Mouse (Mus musculus) liver, embryonic 12.5 days (tissue): ENCODE data around the gene Foxf1. TPM values are rescaled to one million over a fixed set of nuclear protein-coding genes. Genes with fewer than 3 reads are reported as not detected.
A peak's percentile ranks its signal among the peaks of the same experiment; 100 is the strongest.

Experiments used
- ATAC-seq: fragments of 200-750 bp; cut with Nextera tagmentation; 2 replicates; pipeline ENCODE4 v1.8.0; 2017; ENCODE audit warnings: moderate number of reproducible peaks, mild to moderate bottlenecking, moderate library complexity
- H3K27ac ChIP-seq: fragments of 300-500 bp; sonication (generic); 2 replicates; pipeline ENCODE4 v1.5.1; 2016; ENCODE audit warnings: mild to moderate bottlenecking
- H3K27me3 ChIP-seq: fragments of 300-500 bp; sonication (generic); replicated peaks from 2 replicates; pipeline ENCODE4 v1.6.1; 2016; ENCODE audit warnings: mild to moderate bottlenecking, moderate library complexity
- H3K36me3 ChIP-seq: fragments of 300-500 bp; sonication (generic); 2 replicates; pipeline ENCODE4 v1.6.1; 2016; ENCODE audit warnings: mild to moderate bottlenecking, moderate library complexity
- H3K4me1 ChIP-seq: fragments of 300-500 bp; sonication (generic); 2 replicates; pipeline ENCODE4 v1.6.1; 2016
- H3K4me2 ChIP-seq: fragments of 300-500 bp; sonication (generic); 2 replicates; pipeline ENCODE4 v1.6.1; 2016; ENCODE audit warnings: mild to moderate bottlenecking, moderate library complexity
- H3K4me3 ChIP-seq: fragments of 300-500 bp; sonication (generic); 2 replicates; pipeline ENCODE4 v1.5.1; 2016; ENCODE audit warnings: mild to moderate bottlenecking, moderate library complexity
- H3K9ac ChIP-seq: fragments of 300-500 bp; sonication (generic); 2 replicates; pipeline ENCODE4 v1.6.1; 2016; ENCODE audit warnings: mild to moderate bottlenecking, moderate library complexity
- H3K9me3 ChIP-seq: fragments of 300-500 bp; sonication (generic); replicated peaks from 2 replicates; pipeline ENCODE4 v1.6.1; 2016; ENCODE audit warnings: mild to moderate bottlenecking, moderate library complexity
- WGBS: fragments of 180-500 bp; shearing (Covaris S2); methylation state at CpG from one replicate; pipeline ENCODE4 v1.1.7; 2016; ENCODE audit not compliant: insufficient replicate concordance; 5-methylcytosine and 5-hydroxymethylcytosine counted together
- polyA plus RNA-seq: library from polyadenylated mRNA; unstranded; fragments of >200 nt; fragmentation: Nextera tagmentation; extraction: Ambion mirVana; gene quantifications from 2 replicates; pipeline ENCODE4 v1.2.1, GENCODE M21; 2016

Foxf1 gene
- polyA plus RNA-seq, result 14.9 and 16.9 TPM in 2 replicates

DNA sequence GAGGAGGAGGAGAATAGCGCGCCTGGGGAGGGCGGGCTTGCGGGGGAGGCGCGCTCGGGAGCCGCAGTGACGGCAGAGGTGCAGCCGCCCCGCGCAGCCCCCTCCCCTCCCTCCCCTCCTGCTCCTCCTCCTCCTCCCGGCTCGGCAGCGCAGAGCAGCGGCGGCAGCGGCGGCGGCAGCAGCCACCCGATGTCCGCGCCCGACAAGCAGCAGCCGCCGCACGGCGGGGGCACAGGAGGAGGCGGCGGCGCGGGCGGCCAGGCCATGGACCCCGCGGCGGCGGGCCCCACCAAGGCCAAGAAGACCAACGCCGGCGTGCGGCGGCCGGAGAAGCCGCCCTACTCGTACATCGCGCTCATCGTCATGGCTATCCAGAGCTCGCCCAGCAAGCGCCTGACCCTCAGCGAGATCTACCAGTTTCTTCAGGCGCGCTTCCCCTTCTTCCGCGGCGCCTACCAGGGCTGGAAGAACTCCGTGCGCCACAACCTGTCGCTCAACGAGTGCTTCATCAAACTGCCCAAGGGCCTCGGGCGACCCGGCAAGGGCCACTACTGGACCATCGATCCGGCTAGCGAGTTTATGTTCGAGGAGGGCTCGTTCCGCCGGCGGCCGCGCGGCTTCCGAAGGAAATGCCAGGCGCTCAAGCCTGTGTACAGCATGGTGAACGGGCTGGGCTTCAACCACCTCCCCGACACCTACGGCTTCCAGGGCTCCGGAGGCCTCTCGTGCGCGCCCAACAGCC, at the start of gene Foxf1:
TSS of gene Foxf1 (plus strand) at position 177 of the 742 bp plus-strand sequence.
- Histone ChIP-seq H3K27ac (peak within 1 kb of the TSS; percentile 72), H3K4me1 (no peaks in the 10 kb centered on the region), H3K36me3 (no peaks in the 10 kb centered on the region), H3K9me3 (no peaks in the 10 kb centered on the region), H3K27me3 (peaks cover 100% of the 10 kb centered on the region), H3K9ac (peak within 1 kb of the TSS; percentile 62), H3K4me3 (peak within 1 kb of the TSS; percentile 43), H3K4me2 (peak within 1 kb of the TSS; percentile 68)
- no peak for ATAC-seq
- WGBS, result 1% methylated on average over 81 of the region's 83 CpGs

DNA sequence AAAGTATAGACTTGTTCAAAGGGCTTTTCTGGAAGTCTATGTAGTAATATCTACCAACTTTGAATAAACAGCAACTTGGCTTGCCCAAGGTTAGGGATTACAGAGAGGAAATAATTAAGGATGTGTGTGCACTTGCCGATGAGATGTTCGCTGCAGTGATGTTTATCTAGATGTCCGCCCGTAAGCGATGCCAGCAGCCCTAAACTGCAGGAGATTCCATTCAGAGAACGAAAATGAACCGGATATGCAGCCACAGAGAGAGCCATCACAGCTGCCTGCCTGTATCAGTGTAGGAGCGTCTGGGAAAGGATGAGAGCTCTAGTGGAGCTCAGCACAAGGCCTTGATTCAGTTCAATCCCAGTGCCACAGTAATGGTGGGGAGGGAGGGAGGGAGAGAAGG, 48.6 kb upstream of the Foxf1 start:
- Histone ChIP-seq H3K27ac (no peak overlapping the region), H3K9ac (no peak overlapping the region), H3K4me1 (no peaks in the 10 kb centered on the region), H3K4me3 (no peak overlapping the region), H3K4me2 (no peak overlapping the region), H3K27me3 (0 out of 2 replicates have a peak, but pooled peaks cover 3% of the 10 kb centered on the region), H3K9me3 (no peaks in the 10 kb centered on the region), H3K36me3 (no peaks in the 10 kb centered on the region)
- ATAC-seq, result no peak
- 63% methylated on average over 8 of the region's 8 CpGs for WGBS

GRCm38 (mm10) chr8:121043719-121044440, 40.3 kb upstream of the Foxf1 start:
- ATAC-seq, result no peak
- H3K27ac ChIP-seq, result no peak overlapping the region

DNA sequence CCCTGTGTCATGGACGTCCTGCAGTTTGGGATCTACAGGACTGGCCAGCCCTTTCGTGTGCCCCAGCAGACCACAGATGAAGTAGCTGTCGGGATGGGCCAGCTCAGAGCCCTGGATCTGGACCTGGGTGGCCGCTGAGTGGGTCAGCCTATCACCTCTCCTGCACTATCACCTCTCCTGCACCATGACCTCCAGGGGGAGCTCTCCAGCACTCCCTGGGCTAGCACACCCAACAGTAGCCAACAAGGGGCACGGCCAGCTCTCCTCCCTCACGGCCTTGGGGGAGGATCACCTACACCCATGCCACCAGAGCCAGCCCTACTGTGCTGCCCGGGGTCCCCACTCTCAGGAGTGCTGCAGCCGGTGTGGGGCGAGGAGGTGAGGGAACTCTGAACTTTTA, 36.7 kb upstream of the Foxf1 start:
- 50% methylated on average over 9 of the region's 9 CpGs for WGBS
- Histone ChIP-seq H3K4me3 (no peak overlapping the region), H3K27ac (no peak overlapping the region), H3K27me3 (0 out of 2 replicates have a peak, but pooled peaks cover 10% of the 10 kb centered on the region), H3K9me3 (no peaks in the 10 kb centered on the region), H3K9ac (no peak overlapping the region), H3K4me2 (no peak overlapping the region), H3K4me1 (0 out of 2 replicates have a peak, but pooled peaks cover 3% of the 10 kb centered on the region), H3K36me3 (no peaks in the 10 kb centered on the region)
- no peak for ATAC-seq

More at GRCm38 (mm10) chr8:121043719-121044440, 40.3 kb upstream of the Foxf1 start:
- 0 out of 2 replicates have a peak, but pooled peaks cover 8% of the 10 kb centered on the region for H3K27me3 ChIP-seq
- H3K9ac ChIP-seq, result no peak overlapping the region
- no peaks in the 10 kb centered on the region for H3K9me3 ChIP-seq
- 0 out of 2 replicates have a peak, but pooled peaks cover 3% of the 10 kb centered on the region for H3K4me1 ChIP-seq
- H3K4me2 ChIP-seq, result no peak overlapping the region
- no peaks in the 10 kb centered on the region for H3K36me3 ChIP-seq
- WGBS, result 48% methylated on average over 19 of the region's 19 CpGs
- no peak overlapping the region for H3K4me3 ChIP-seq

DNA sequence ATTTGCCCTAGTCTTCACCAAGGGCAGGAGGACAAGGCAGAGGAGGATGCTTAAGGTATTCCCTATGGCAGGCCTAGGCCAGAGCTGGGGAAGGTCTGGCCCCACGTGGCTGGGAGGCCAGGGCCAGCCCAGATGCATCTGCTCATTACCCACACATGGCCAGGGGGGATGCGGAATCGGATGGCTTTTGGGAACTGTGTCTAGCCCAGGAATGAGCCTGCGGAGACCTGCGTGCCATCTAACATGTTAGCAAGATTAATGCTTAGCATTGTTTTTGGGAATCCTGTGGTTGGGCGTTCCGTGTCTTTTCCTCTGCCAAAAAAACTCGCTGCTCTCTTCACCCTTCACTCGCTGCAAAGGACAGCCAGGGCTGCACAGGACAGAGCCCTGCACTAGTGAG, 26.1 kb upstream of the Foxf1 start:
- Histone ChIP-seq H3K27me3 (peaks cover 51% of the 10 kb centered on the region), H3K4me1 (no peaks in the 10 kb centered on the region), H3K9ac (no peak overlapping the region), H3K9me3 (no peaks in the 10 kb centered on the region), H3K27ac (no peak overlapping the region), H3K36me3 (0 out of 2 replicates have a peak, but pooled peaks cover 2% of the 10 kb centered on the region), H3K4me3 (no peak overlapping the region), H3K4me2 (no peak overlapping the region)
- no peak for ATAC-seq
- 69% methylated on average over 9 of the region's 9 CpGs for WGBS

- Histone ChIP-seq H3K9me3 (no peaks in the 10 kb centered on the region), H3K9ac (no peak overlapping the region), H3K4me3 (no peak overlapping the region), H3K27ac (no peak overlapping the region), H3K4me1 (no peaks in the 10 kb centered on the region), H3K4me2 (no peak overlapping the region), H3K27me3 (peaks cover 58% of the 10 kb centered on the region), H3K36me3 (0 out of 2 replicates have a peak, but pooled peaks cover 2% of the 10 kb centered on the region)
- ATAC-seq, result no peak
- 74% methylated on average over 7 of the region's 7 CpGs for WGBS
These were observed 25.1 kb upstream of the Foxf1 start for GRCm38 (mm10) chr8:121059098-121059497.

- Histone ChIP-seq H3K4me3 (no peak overlapping the region), H3K9ac (no peak overlapping the region), H3K9me3 (no peaks in the 10 kb centered on the region), H3K36me3 (0 out of 2 replicates have a peak, but pooled peaks cover 2% of the 10 kb centered on the region), H3K27ac (no peak overlapping the region), H3K4me1 (no peaks in the 10 kb centered on the region), H3K27me3 (peaks cover 46% of the 10 kb centered on the region), H3K4me2 (no peak overlapping the region)
- no peak for ATAC-seq
- WGBS, result 78% methylated on average over 6 of the region's 6 CpGs
These were observed 21.7 kb upstream of the Foxf1 start for GRCm38 (mm10) chr8:121062521-121062920.

DNA sequence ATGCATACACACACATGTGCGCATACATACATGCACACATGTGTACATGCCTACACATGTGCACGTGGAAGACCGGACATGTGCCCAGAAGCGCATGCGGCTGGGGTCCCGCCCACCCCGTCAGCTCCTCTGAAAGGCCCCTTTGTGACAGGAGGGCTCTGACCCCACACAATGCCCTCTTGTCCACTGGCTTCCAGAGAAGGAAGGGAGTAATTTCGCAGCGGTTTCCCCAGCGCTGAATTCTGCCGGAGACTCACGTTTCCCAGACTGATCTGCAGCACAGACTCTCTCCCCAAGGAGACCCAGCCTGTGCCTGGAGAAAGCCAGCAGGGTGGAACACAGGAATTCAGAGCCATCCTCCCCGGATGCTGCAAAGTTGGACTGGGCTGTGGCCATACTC, 20.5 kb upstream of the Foxf1 start:
- 74% methylated on average over 13 of the region's 13 CpGs for WGBS
- H3K4me3 ChIP-seq, result no peak overlapping the region
- no peak for ATAC-seq
- H3K9me3 ChIP-seq, result no peaks in the 10 kb centered on the region
- H3K4me2 ChIP-seq, result no peak overlapping the region
- H3K4me1 ChIP-seq, result no peaks in the 10 kb centered on the region
- H3K36me3 ChIP-seq, result 0 out of 2 replicates have a peak, but pooled peaks cover 2% of the 10 kb centered on the region
- peaks cover 40% of the 10 kb centered on the region for H3K27me3 ChIP-seq
- no peak overlapping the region for H3K27ac ChIP-seq
- H3K9ac ChIP-seq, result no peak overlapping the region

GRCm38 (mm10) chr8:121071454-121071853, 12.7 kb upstream of the Foxf1 start:
- no peak for ATAC-seq
- Histone ChIP-seq H3K4me1 (peaks cover 7% of the 10 kb centered on the region; the same call in 1 of the 2 replicates), H3K9me3 (no peaks in the 10 kb centered on the region), H3K9ac (no peak overlapping the region), H3K36me3 (no peaks in the 10 kb centered on the region), H3K27ac (no peak overlapping the region), H3K27me3 (peaks cover 81% of the 10 kb centered on the region), H3K4me2 (no peak overlapping the region), H3K4me3 (no peak overlapping the region)
- 7% methylated on average over 12 of the region's 12 CpGs for WGBS

GRCm38 (mm10) chr8:121072406-121073130, 11.6 kb upstream of the Foxf1 start:
- Histone ChIP-seq H3K9me3 (no peaks in the 10 kb centered on the region), H3K9ac (no peak overlapping the region), H3K27me3 (peaks cover 92% of the 10 kb centered on the region), H3K36me3 (no peaks in the 10 kb centered on the region), H3K4me1 (peaks cover 7% of the 10 kb centered on the region; the same call in 1 of the 2 replicates), H3K4me3 (no peak overlapping the region), H3K4me2 (no peak overlapping the region), H3K27ac (no peak overlapping the region)
- 16% methylated on average over 11 of the region's 11 CpGs for WGBS
- ATAC-seq, result no peak

DNA sequence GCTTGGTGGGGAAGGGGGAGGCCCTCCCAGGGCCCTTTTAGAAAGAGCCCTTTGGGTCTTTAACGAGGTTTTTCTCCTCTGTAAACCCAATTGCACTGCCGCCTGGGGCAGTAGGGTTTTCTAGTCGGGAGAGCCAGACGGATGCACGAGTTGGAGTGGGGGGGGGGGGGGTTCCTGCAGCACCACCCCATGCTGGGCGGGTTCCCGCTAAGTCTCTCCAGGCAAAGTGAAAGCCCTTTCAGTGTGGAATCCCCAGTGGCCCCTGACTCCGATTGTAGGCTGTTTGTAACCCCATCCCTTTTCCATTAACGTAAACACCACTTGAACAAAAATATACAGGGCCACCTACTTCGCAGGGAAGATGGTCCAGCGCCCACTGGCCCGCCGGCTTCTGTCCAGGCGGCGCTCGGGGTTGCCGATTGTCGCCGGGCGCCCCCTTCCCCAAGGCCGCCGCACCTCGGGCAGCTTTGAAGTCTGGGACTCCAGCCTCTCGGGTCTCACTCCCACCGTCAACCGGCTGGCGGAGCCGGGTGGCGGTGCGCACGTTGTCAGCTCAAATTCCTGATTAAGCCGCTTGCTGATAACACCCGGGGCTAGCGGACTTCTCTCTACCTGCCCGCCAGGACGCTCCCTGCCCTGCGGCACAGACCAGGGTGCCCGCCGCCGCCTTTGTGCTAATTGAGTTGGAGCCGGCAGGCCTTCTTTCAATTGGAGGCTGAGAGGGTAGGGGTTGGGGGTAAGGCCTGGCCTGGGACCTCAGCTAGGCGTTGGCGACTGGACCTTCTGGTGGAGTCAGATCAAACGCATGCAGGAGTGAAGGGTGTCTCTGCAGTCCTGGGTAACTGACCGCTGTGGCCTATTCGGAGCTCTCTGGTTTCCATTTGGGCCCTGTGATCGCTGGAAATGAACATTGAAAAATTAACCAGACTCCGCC, 10.7 kb upstream of the Foxf1 start:
- Histone ChIP-seq H3K27ac (no peak overlapping the region), H3K9me3 (no peaks in the 10 kb centered on the region), H3K4me3 (no peak overlapping the region), H3K4me2 (peak overlapping the region; percentile 20; the same call in 1 of the 2 replicates), H3K4me1 (peaks cover 7% of the 10 kb centered on the region; the same call in 1 of the 2 replicates), H3K9ac (no peak overlapping the region), H3K36me3 (no peaks in the 10 kb centered on the region), H3K27me3 (peaks cover 100% of the 10 kb centered on the region)
- no peak for ATAC-seq
- 4% methylated on average over 46 of the region's 48 CpGs for WGBS
